Mouse (Mus musculus) thymus, adult 2 months (tissue): Measurements from ENCODE around the gene Spef1. TPM values are rescaled to one million over a fixed set of nuclear protein-coding genes. Genes with fewer than 3 reads are reported as not detected.

Experiments used
- DNase-seq: peaks from one replicate; pipeline ENCODE4 v3.0.0; 2021
- H3K27ac ChIP-seq: fragments of 200-500 bp; 2 replicates; pipeline ENCODE4 v1.5.1; 2012; ENCODE audit warnings: low read length, control low read depth; ENCODE audit not compliant: control insufficient read depth, insufficient read depth
- H3K27me3 ChIP-seq: fragments of 200-500 bp; 2 replicates; pipeline ENCODE4 v1.6.1; 2012; ENCODE audit warnings: mild to moderate bottlenecking, low read length, moderate library complexity, mixed read lengths; ENCODE audit not compliant: control insufficient read depth, insufficient read depth
- H3K36me3 ChIP-seq: fragments of 200-500 bp; 2 replicates; pipeline ENCODE4 v1.6.1; 2012; ENCODE audit warnings: mild to moderate bottlenecking, low read length, moderate library complexity; ENCODE audit not compliant: control insufficient read depth, insufficient read depth
- H3K4me1 ChIP-seq: fragments of 200-500 bp; replicated peaks from 2 replicates; pipeline ENCODE4 v1.6.1; 2012; ENCODE audit warnings: low read length; ENCODE audit not compliant: control insufficient read depth, insufficient read depth
- H3K4me3 ChIP-seq: fragments of 200-500 bp; 2 replicates; pipeline ENCODE4 v1.5.1; 2012; ENCODE audit warnings: mild to moderate bottlenecking, low read length, control low read depth, moderate library complexity; ENCODE audit not compliant: control insufficient read depth, insufficient read depth
- CTCF ChIP-seq: fragments of 200-500 bp; IDR thresholded peaks from 2 replicates; pipeline ENCODE4 v1.5.1; 2012; ENCODE audit warnings: mild to moderate bottlenecking, control low read depth, low read length, moderate library complexity, borderline replicate concordance; ENCODE audit not compliant: control insufficient read depth, poor library complexity, insufficient read depth; ENCODE audit errors: extremely low read depth
- POLR2A ChIP-seq: fragments of 200-500 bp; IDR thresholded peaks from 2 replicates; pipeline ENCODE4 v1.6.1; 2012; ENCODE audit warnings: mild to moderate bottlenecking, low read length, control low read depth, moderate library complexity; ENCODE audit not compliant: control insufficient read depth, poor library complexity, insufficient read depth; ENCODE audit errors: extremely low read depth
- WGBS: fragments of 180-500 bp; shearing (Covaris S2); methylation state at CpG from one replicate; pipeline ENCODE4 v1.1.7; 2018; 5-methylcytosine and 5-hydroxymethylcytosine counted together
- polyA plus RNA-seq: library from polyadenylated mRNA; depleted of rRNA; stranded (reverse); fragments of >200 nt; gene quantifications from 2 replicates; pipeline ENCODE4 v1.2.3, GENCODE M21; 2012

Gene Spef1
- polyA plus RNA-seq, 1 experiment, result 8.7 TPM

DNA sequence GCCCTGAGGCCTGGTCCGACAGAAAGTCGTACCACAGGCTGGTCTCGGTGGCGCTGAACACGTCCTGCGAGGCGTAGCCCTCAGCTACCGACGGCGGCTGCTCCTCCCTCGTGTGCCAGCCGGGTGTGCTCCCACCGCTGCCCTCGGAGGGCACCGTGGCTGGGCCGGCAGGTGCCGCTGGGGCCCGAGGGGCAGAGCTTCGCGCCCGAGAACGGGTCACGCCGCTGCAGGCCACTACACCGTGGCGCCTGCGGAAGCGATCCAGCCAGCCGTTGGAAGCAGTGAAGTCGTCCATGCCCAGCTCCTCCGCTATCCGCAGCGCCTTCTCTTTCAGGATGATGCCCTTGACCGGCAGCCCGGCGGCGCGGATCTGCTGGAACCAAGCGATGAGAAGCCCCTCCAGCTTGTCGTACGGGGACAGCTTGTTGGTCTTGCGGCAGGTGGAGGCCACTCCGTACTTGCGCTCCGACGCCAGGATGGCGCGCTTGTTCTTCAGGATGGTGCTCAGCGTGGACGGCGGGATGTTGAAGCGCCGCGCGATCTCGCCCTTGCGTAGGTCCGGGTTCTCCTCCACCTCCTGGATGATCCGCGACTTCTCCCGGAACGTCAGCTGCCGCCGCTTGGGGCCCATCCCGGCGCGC lies 7.7 kb downstream of the Spef1 start:
- under 1% methylated on average over 67 of the region's 67 CpGs for WGBS
- peak overlapping the region; percentile 79 for H3K4me3 ChIP-seq
- peak; percentile 39 for DNase-seq
- H3K27ac ChIP-seq, result no peak overlapping the region
- no peaks in the 10 kb centered on the region for H3K36me3 ChIP-seq
- peaks cover 20% of the 10 kb centered on the region for H3K4me1 ChIP-seq
- H3K27me3 ChIP-seq, result no peaks in the 10 kb centered on the region
- TF ChIP-seq CTCF, result no peak

- Histone ChIP-seq H3K27me3 (no peaks in the 10 kb centered on the region), H3K4me3 (peak overlapping the region; percentile 79), H3K27ac (no peak overlapping the region), H3K4me1 (peaks cover 20% of the 10 kb centered on the region), H3K36me3 (no peaks in the 10 kb centered on the region)
- 54% methylated on average over 26 of the region's 26 CpGs for WGBS
- DNase-seq, result no peak
- TF ChIP-seq CTCF (no peak; the same call in 1 of the 2 replicates), POLR2A (no peak)
These were observed 8.2 kb downstream of the Spef1 start for GRCm38 (mm10) chr2:131178828-131179245.

- DNase-seq, result no peak
- Histone ChIP-seq H3K27me3 (no peaks in the 10 kb centered on the region), H3K4me3 (no peak overlapping the region), H3K4me1 (peaks cover 20% of the 10 kb centered on the region), H3K36me3 (no peaks in the 10 kb centered on the region), H3K27ac (no peak overlapping the region)
- TF ChIP-seq POLR2A (no peak), CTCF (no peak)
- 97% methylated on average over 9 of the region's 9 CpGs for WGBS
These were observed 9.2 kb downstream of the Spef1 start for GRCm38 (mm10) chr2:131177932-131178331.

DNA sequence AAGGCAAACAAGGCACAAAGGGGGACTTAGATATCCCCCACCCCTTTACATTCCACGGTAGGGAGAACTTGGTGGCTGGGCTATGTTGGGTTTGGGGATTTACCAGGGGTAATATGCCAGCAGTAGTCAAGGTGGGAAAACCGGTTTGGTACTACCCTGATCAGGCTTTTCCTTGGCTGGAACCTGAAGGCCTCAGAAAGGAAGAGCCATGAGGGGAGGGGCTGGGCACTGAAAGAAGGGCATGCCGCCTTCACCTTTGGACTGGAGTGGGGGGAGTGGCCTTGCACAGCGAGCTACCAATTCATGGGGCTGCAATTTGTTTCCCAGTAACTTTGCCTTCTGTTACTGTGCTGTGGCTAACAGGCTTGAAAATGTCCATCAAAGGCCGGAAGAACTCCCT lies 10.6 kb downstream of the Spef1 start:
- TF ChIP-seq POLR2A (no peak), CTCF (no peak)
- 95% methylated on average over 5 of the region's 5 CpGs for WGBS
- Histone ChIP-seq H3K4me3 (no peak overlapping the region), H3K27ac (no peak overlapping the region), H3K36me3 (no peaks in the 10 kb centered on the region), H3K27me3 (no peaks in the 10 kb centered on the region; the same call in 1 of the 2 replicates), H3K4me1 (peaks cover 20% of the 10 kb centered on the region)
- no peak for DNase-seq

DNA sequence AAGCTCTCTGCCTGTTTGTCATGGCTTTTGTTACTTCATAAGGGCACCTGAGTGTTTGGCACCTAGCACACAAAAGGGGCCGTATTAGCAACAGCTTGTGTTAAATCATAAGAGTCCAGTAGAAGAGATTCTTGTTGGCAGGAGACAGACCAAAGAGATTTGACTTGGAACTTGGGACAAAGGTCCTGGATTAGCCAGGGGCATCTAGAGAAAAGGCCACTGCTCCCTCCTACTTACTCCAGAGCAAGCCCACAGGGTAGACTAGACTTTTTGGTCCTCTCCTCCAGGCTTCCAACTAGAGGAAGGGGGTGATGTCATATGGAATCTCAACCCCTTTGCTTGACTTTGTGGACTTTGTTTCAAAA lies 11.2 kb downstream of the Spef1 start:
- Histone ChIP-seq H3K27ac (no peak overlapping the region), H3K4me1 (peaks cover 23% of the 10 kb centered on the region), H3K36me3 (no peaks in the 10 kb centered on the region), H3K4me3 (no peak overlapping the region), H3K27me3 (no peaks in the 10 kb centered on the region; the same call in 1 of the 2 replicates)
- WGBS, result 95% methylated on average over 1 of the region's 1 CpGs
- DNase-seq, result no peak
- TF ChIP-seq POLR2A (no peak), CTCF (no peak)

DNA sequence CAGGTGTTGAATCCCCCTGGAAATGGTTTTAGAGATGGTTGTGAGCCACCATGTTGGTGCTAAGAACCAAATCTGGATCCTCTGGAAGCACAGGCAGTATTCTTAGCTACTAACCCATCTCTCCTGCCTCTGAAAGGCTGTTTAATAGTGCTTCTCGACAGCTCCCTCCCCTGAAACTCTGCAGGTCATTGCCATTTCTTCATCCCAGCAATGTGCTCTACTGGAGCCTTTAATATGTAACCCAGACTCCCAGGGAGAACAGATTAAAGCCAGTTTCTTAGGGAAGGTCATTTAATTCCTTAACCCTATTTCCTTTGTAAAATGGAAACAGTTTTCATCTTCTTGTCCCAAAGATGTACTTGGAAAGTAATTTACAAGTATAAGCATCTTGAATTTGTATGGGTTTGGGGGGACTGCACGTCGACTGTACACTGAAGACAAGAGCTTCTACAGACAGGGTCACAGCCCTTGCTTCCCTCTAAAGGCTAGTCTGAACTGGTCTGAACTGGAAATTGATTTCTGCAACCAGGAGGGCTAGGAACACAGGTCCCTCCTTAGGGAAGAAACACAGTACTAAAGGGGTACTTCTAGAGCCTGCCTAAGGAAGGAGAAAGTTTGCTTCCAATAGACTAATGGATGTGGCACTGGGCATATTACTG lies 11.7 kb downstream of the Spef1 start:
- Histone ChIP-seq H3K27ac (no peak overlapping the region), H3K27me3 (no peaks in the 10 kb centered on the region; the same call in 1 of the 2 replicates), H3K36me3 (no peaks in the 10 kb centered on the region), H3K4me1 (peaks cover 23% of the 10 kb centered on the region), H3K4me3 (no peak overlapping the region)
- WGBS, result 88% methylated on average over 3 of the region's 3 CpGs
- DNase-seq, result no peak
- TF ChIP-seq POLR2A, result no peak
- no peak for TF ChIP-seq CTCF

DNA sequence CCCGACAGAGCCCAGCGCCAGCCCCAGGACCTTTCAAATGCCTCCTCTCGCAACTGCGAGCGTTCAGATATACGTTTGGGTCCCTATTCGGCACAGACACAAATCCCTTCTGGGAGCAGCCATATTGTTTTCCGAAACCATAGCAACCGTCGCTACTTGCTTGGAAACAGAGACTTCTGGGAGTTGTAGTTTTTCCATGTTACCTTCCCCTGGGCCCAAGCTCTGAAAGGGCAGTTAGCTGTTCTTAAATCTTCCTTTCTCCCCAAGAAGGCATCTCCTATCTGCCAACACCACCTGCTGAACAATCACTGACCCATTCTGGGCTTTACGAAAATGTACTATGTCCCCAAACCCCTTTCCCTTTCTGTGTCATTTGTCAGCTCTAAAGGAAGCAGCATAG lies 12.4 kb downstream of the Spef1 start:
- TF ChIP-seq CTCF (no peak), POLR2A (no peak)
- H3K27ac ChIP-seq, result no peak overlapping the region
- 12% methylated on average over 11 of the region's 11 CpGs for WGBS
- DNase-seq, result peak; percentile 50
- no peaks in the 10 kb centered on the region for H3K36me3 ChIP-seq
- H3K4me3 ChIP-seq, result peak overlapping the region; percentile 5; the same call in 1 of the 2 replicates
- no peaks in the 10 kb centered on the region; the same call in 1 of the 2 replicates for H3K27me3 ChIP-seq
- peaks cover 23% of the 10 kb centered on the region for H3K4me1 ChIP-seq
